Mouse (Mus musculus): ENCODE measurements at regions not wholly inside any gene's neighbourhood (a gene's known extent, or its start where the extent isn't known, plus 50 kb on each side); places are given as distances from the start of the nearest gene placed in this dataset.

GRCm38 (mm10) chr7:68911562-68911961 lies 162.5 kb upstream of the Arrdc4 start:
- peaks cover 14% of the 10 kb centered on the region for H3K27me3 ChIP-seq
- TF ChIP-seq CTCF (IDR thresholded peaks at IDR 0.05): no peak
- ATAC-seq: no peak
- no peak for DNase-seq (ENCODE audit: low read depth, low spot score)
- ChIA-PET POLR2A (no interaction called here), CTCF (no interaction called here)
- in situ Hi-C loops (cut with MboI; ENCODE audit: low pct_unique_long_range_greater_than_20kb): no loop called here

GRCm38 (mm10) chr7:68909694-68910093 lies 160.7 kb upstream of the Arrdc4 start:
- in situ Hi-C loops (cut with MboI; ENCODE audit: low pct_unique_long_range_greater_than_20kb): no loop called here
- no peak for TF ChIP-seq CTCF (IDR thresholded peaks at IDR 0.05)
- H3K27me3 ChIP-seq: peaks cover 14% of the 10 kb centered on the region
- CTCF ChIA-PET: no interaction called here
- DNase-seq (ENCODE audit: low read depth, low spot score): no peak
- no peak for ATAC-seq
- POLR2A ChIA-PET: no interaction called here

GRCm38 (mm10) chr7:68908401-68908834 lies 159.4 kb upstream of the Arrdc4 start:
- ChIA-PET POLR2A (interaction anchor here (0.5 kb wide), 1 partner anchor 184 kb away, joined by 3 read pairs; no protein-coding TSS in a partner anchor), CTCF (no interaction called here)
- no peak for DNase-seq (ENCODE audit: low read depth, low spot score)
- peaks cover 5% of the 10 kb centered on the region for H3K27me3 ChIP-seq
- in situ Hi-C loops (cut with MboI; ENCODE audit: low pct_unique_long_range_greater_than_20kb): no loop called here
- TF ChIP-seq CTCF (IDR thresholded peaks at IDR 0.05): no peak
- no peak for ATAC-seq

GRCm38 (mm10) chr7:68907867-68908266 lies 158.8 kb upstream of the Arrdc4 start:
- in situ Hi-C loops (cut with MboI; ENCODE audit: low pct_unique_long_range_greater_than_20kb): no loop called here
- ChIA-PET POLR2A (interaction anchor here (0.5 kb wide), 1 partner anchor 183 kb away, joined by 3 read pairs; no protein-coding TSS in a partner anchor), CTCF (no interaction called here)
- no peak for TF ChIP-seq CTCF (IDR thresholded peaks at IDR 0.05)
- no peak for ATAC-seq
- peaks cover 1% of the 10 kb centered on the region for H3K27me3 ChIP-seq
- no peak for DNase-seq (ENCODE audit: low read depth, low spot score)

- DNase-seq (ENCODE audit: low read depth, low spot score): no peak
- H3K27me3 ChIP-seq: no peaks in the 10 kb centered on the region
- no peak for TF ChIP-seq CTCF (IDR thresholded peaks at IDR 0.05)
- ATAC-seq: no peak
- ChIA-PET CTCF (no interaction called here), POLR2A (no interaction called here)
- in situ Hi-C loops (cut with MboI; ENCODE audit: low pct_unique_long_range_greater_than_20kb): no loop called here
Measured at GRCm38 (mm10) chr7:68906771-68907395, 157.8 kb upstream of the Arrdc4 start.

- ATAC-seq: no peak
- H3K27me3 ChIP-seq: no peaks in the 10 kb centered on the region
- TF ChIP-seq CTCF (IDR thresholded peaks at IDR 0.05): no peak
- in situ Hi-C loops (cut with MboI; ENCODE audit: low pct_unique_long_range_greater_than_20kb): no loop called here
- CTCF ChIA-PET: no interaction called here
- DNase-seq (ENCODE audit: low read depth, low spot score): no peak
- POLR2A ChIA-PET: no interaction called here
Measured at GRCm38 (mm10) chr7:68905793-68906192, 156.8 kb upstream of the Arrdc4 start.

GRCm38 (mm10) chr7:68886173-68886572 lies 137.1 kb upstream of the Arrdc4 start:
- ATAC-seq (no peak), DNase-seq (ENCODE audit: low read depth, low spot score) (no peak)
- peaks cover 3% of the 10 kb centered on the region for H3K27me3 ChIP-seq
- ChIA-PET CTCF (interaction anchor here (1.4 kb wide), 1 partner anchor 24 kb away, joined by 3 read pairs; no protein-coding TSS in a partner anchor), POLR2A (no interaction called here)
- TF ChIP-seq CTCF (IDR thresholded peaks at IDR 0.05): no peak
- in situ Hi-C loops (cut with MboI; ENCODE audit: low pct_unique_long_range_greater_than_20kb): no loop called here

GRCm38 (mm10) chr7:68873008-68873407 lies 124.0 kb upstream of the Arrdc4 start:
- ChIA-PET POLR2A (no interaction called here), CTCF (no interaction called here)
- peaks cover 8% of the 10 kb centered on the region for H3K27me3 ChIP-seq
- no peak for DNase-seq (ENCODE audit: low read depth, low spot score)
- TF ChIP-seq CTCF (IDR thresholded peaks at IDR 0.05): no peak
- no peak for ATAC-seq
- in situ Hi-C loops (cut with MboI; ENCODE audit: low pct_unique_long_range_greater_than_20kb): no loop called here

- TF ChIP-seq CTCF (IDR thresholded peaks at IDR 0.05): no peak
- in situ Hi-C loops (cut with MboI; ENCODE audit: low pct_unique_long_range_greater_than_20kb): no loop called here
- peaks cover 4% of the 10 kb centered on the region for H3K27me3 ChIP-seq
- POLR2A ChIA-PET: no interaction called here
- ATAC-seq (no peak), DNase-seq (ENCODE audit: low read depth, low spot score) (no peak)
- CTCF ChIA-PET: no interaction called here
Measured at GRCm38 (mm10) chr7:68864322-68865031, 115.4 kb upstream of the Arrdc4 start.

GRCm38 (mm10) chr7:68858471-68859210 lies 109.6 kb upstream of the Arrdc4 start:
- CTCF ChIA-PET: no interaction called here
- in situ Hi-C loops (cut with MboI; ENCODE audit: low pct_unique_long_range_greater_than_20kb): no loop called here
- POLR2A ChIA-PET: no interaction called here
- no peak for ATAC-seq
- no peak for DNase-seq (ENCODE audit: low read depth, low spot score)
- TF ChIP-seq CTCF (IDR thresholded peaks at IDR 0.05): no peak
- H3K27me3 ChIP-seq: peaks cover 4% of the 10 kb centered on the region

GRCm38 (mm10) chr7:68851981-68852575 lies 103.0 kb upstream of the Arrdc4 start:
- no peak for TF ChIP-seq CTCF (IDR thresholded peaks at IDR 0.05)
- in situ Hi-C loops (cut with MboI; ENCODE audit: low pct_unique_long_range_greater_than_20kb): no loop called here
- DNase-seq (ENCODE audit: low read depth, low spot score): no peak
- ChIA-PET CTCF (no interaction called here), POLR2A (no interaction called here)
- peaks cover 23% of the 10 kb centered on the region for H3K27me3 ChIP-seq
- no peak for ATAC-seq

Measured in Patski (cell line).